Mouse (Mus musculus): ENCODE measurements at regions not wholly inside any gene's neighbourhood (a gene's known extent, or its start where the extent isn't known, plus 50 kb on each side); places are given as distances from the start of the nearest gene placed in this dataset.

DNA sequence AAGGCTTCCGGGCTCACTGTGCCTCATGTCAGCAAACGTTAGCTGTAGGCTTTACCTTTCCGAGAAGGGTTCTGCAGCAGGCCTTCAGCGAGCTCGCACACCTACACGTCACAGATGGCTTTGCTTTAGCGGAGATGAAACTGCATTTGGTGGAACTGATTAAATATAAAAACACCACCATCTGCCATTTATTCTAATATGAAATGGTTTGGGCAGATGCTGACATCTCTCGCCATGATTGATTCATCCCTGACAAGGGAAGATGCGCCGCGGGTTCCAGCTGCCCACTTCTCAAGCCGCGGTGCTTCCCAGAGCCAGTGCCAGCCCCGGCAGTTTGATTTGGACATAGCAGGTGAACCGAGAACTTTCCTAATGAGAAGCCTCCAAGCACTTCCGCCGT is 247.4 kb upstream of the Id2 start:
- TF ChIP-seq POLR2A (IDR thresholded peaks at IDR 0.05; ENCODE audit: borderline replicate concordance, insufficient read depth, low read length) (no peak), CTCF (IDR thresholded peaks at IDR 0.05; ENCODE audit: borderline replicate concordance, insufficient read depth, low read depth, low read length) (no peak)
- no peak overlapping the region for H3K27ac ChIP-seq (ENCODE audit: insufficient read depth, low read length)
- H3K4me3 ChIP-seq (replicated peaks; ENCODE audit: insufficient read depth, low read depth, low read length) = no peak overlapping the region
- no peaks in the 10 kb centered on the region for H3K27me3 ChIP-seq (ENCODE audit: control insufficient read depth, insufficient read depth, low read length)
- 45% methylated on average over 17 of the region's 17 CpGs for WGBS
- no peak for DNase-seq
- H3K4me1 ChIP-seq (ENCODE audit: control insufficient read depth, insufficient read depth, low read length) = no peaks in the 10 kb centered on the region

DNA sequence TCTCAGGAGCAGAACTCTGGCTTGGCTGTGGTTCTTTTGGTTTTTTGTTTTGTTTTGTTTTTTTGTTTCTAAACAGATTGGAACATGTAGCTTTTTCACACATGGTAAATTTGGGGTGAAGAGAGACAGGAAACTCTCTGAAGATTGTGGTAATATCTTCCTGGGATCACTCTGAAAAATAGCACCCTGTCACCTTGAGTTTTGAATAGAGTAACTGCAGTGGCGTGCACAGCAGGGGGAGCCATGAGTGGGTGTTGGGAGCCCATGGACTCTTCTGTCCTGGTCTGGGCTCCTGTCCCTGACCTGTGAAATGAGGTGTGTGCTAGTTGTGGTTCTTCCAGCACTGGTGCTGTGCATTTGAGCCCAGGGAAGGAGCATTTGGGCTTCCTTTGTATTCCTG is 241.8 kb upstream of the Id2 start:
- Histone ChIP-seq H3K4me1 (ENCODE audit: control insufficient read depth, insufficient read depth, low read length) (no peaks in the 10 kb centered on the region), H3K27ac (ENCODE audit: insufficient read depth, low read length) (no peak overlapping the region), H3K4me3 (replicated peaks; ENCODE audit: insufficient read depth, low read depth, low read length) (no peak overlapping the region), H3K27me3 (ENCODE audit: control insufficient read depth, insufficient read depth, low read length) (no peaks in the 10 kb centered on the region)
- 88% methylated on average over 1 of the region's 1 CpGs for WGBS
- no peak for DNase-seq
- TF ChIP-seq POLR2A (IDR thresholded peaks at IDR 0.05; ENCODE audit: borderline replicate concordance, insufficient read depth, low read length) (no peak), CTCF (IDR thresholded peaks at IDR 0.05; ENCODE audit: borderline replicate concordance, insufficient read depth, low read depth, low read length) (no peak)

DNA sequence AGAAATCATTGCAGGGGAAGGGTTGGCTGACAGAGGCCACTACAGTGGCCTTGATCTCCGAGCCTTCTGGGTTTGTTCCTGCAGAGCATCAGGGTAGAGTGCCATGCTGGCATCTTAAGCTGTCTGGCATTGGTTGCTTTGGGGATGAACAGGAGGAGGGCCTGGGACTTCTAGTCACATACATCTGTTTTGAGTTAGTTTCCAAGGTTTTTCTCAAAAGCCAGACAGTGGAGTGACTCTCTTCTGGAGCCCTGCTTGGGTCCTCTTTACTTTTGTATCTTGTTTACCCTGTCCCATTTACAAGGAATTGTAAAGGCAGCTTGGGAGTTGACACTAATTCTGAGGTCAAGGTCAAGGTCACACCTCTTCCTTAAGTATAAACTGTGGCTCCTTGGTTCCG is 239.0 kb upstream of the Id2 start:
- TF ChIP-seq CTCF (IDR thresholded peaks at IDR 0.05; ENCODE audit: borderline replicate concordance, insufficient read depth, low read depth, low read length) = no peak
- no peak for TF ChIP-seq POLR2A (IDR thresholded peaks at IDR 0.05; ENCODE audit: borderline replicate concordance, insufficient read depth, low read length)
- Histone ChIP-seq H3K4me1 (ENCODE audit: control insufficient read depth, insufficient read depth, low read length) (no peaks in the 10 kb centered on the region), H3K4me3 (replicated peaks; ENCODE audit: insufficient read depth, low read depth, low read length) (no peak overlapping the region), H3K27me3 (ENCODE audit: control insufficient read depth, insufficient read depth, low read length) (no peaks in the 10 kb centered on the region), H3K27ac (ENCODE audit: insufficient read depth, low read length) (no peak overlapping the region)
- DNase-seq = no peak
- WGBS = 57% methylated on average over 2 of the region's 2 CpGs

DNA sequence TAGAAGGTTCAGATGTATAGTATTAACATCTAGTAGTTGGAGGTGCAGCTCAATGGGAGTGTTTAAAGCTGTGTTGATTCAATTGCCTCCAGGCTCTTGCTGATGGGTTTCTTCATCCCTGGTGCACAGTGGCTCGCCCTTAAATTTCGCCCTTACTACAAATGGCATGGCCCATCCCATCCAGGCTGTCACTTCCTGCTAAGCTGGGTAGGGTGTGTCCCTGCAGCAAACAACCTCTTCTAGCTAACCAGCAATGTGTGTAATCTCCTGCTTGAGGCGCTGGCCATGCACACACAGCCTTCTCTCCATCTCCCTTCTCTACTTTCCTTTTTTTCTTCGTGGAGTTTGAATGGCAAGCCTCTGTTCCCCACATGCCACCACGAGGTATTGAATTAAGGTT is 238.1 kb upstream of the Id2 start:
- no peaks in the 10 kb centered on the region for H3K27me3 ChIP-seq (ENCODE audit: control insufficient read depth, insufficient read depth, low read length)
- DNase-seq = no peak
- TF ChIP-seq POLR2A (IDR thresholded peaks at IDR 0.05; ENCODE audit: borderline replicate concordance, insufficient read depth, low read length) (no peak), CTCF (IDR thresholded peaks at IDR 0.05; ENCODE audit: borderline replicate concordance, insufficient read depth, low read depth, low read length) (no peak)
- no peak overlapping the region for H3K4me3 ChIP-seq (replicated peaks; ENCODE audit: insufficient read depth, low read depth, low read length)
- 89% methylated on average over 5 of the region's 5 CpGs for WGBS
- no peak overlapping the region for H3K27ac ChIP-seq (ENCODE audit: insufficient read depth, low read length)
- H3K4me1 ChIP-seq (ENCODE audit: control insufficient read depth, insufficient read depth, low read length) = no peaks in the 10 kb centered on the region

DNA sequence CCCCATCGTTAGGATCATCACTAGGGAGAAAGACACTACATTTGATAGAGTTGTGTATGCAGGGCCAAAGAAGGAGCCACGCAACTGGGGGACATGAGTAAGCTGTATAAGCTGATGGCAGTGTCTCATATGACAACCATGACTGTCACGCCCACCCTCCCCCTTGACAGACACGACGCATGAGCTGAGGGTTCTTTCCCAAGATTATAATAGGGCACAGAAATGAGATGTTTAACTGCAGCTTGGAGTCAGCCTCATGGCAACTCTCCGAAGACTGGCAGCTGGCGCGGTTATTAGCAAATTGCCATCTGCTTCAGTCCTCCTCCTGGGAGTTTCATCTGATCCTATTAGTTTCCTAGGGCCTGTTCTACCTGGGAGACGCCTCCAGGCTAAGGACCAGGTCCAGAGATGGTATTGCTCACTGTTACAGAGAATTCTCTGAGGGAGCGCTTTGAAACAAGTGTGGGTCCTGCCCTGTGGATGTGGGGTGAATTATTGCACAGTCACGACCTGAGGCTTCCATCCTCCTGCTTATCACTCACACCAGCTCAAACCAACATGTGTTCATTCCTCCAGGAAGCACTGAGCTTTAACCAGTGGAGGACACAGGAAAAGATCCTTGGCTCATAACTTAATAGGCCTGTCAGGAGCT is 235.6 kb upstream of the Id2 start:
- no peaks in the 10 kb centered on the region for H3K27me3 ChIP-seq (ENCODE audit: control insufficient read depth, insufficient read depth, low read length)
- TF ChIP-seq CTCF (IDR thresholded peaks at IDR 0.05; ENCODE audit: borderline replicate concordance, insufficient read depth, low read depth, low read length) (no peak), POLR2A (IDR thresholded peaks at IDR 0.05; ENCODE audit: borderline replicate concordance, insufficient read depth, low read length) (no peak)
- no peak overlapping the region for H3K4me3 ChIP-seq (replicated peaks; ENCODE audit: insufficient read depth, low read depth, low read length)
- no peak for DNase-seq
- 47% methylated on average over 11 of the region's 11 CpGs for WGBS
- no peak overlapping the region for H3K27ac ChIP-seq (ENCODE audit: insufficient read depth, low read length)
- H3K4me1 ChIP-seq (ENCODE audit: control insufficient read depth, insufficient read depth, low read length) = no peaks in the 10 kb centered on the region

DNA sequence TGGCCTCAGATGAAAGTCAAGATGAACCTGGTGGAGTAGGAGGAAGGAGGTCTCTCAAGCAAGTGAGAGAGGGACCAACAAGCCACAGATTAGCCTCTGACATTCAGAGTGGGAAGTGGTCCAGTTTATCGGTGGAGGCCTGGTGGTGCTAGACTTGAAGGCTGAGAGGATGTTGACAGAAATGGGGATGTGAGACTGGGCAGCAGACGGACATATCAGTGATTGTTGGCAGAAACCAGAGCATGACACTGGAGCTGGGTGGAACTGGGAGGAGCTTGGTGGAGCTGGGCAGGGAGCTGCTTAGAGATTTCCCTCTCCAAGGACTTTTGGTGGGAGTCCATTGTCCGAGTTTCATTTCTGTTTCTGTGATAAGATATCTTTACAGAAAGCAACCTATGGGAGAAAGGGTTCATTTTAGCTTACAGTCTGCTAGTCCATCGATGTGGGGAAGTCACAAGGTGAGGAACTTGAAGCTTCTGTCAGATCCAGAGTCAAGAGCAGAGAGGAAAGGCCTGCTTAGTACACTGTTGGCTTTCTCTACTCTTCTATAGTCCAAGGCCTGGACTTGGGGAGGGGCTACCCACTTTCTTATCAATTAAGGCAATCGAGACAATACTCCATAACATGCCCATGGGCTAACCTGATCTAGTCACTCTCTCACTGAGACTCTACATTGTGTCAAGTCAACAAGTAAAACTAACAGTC is 233.2 kb upstream of the Id2 start:
- DNase-seq = no peak
- WGBS = 63% methylated on average over 5 of the region's 5 CpGs
- no peaks in the 10 kb centered on the region for H3K27me3 ChIP-seq (ENCODE audit: control insufficient read depth, insufficient read depth, low read length)
- H3K4me1 ChIP-seq (ENCODE audit: control insufficient read depth, insufficient read depth, low read length) = no peaks in the 10 kb centered on the region
- TF ChIP-seq POLR2A (IDR thresholded peaks at IDR 0.05; ENCODE audit: borderline replicate concordance, insufficient read depth, low read length) (no peak), CTCF (IDR thresholded peaks at IDR 0.05; ENCODE audit: borderline replicate concordance, insufficient read depth, low read depth, low read length) (no peak)
- no peak overlapping the region for H3K4me3 ChIP-seq (replicated peaks; ENCODE audit: insufficient read depth, low read depth, low read length)
- no peak overlapping the region for H3K27ac ChIP-seq (ENCODE audit: insufficient read depth, low read length)

DNA sequence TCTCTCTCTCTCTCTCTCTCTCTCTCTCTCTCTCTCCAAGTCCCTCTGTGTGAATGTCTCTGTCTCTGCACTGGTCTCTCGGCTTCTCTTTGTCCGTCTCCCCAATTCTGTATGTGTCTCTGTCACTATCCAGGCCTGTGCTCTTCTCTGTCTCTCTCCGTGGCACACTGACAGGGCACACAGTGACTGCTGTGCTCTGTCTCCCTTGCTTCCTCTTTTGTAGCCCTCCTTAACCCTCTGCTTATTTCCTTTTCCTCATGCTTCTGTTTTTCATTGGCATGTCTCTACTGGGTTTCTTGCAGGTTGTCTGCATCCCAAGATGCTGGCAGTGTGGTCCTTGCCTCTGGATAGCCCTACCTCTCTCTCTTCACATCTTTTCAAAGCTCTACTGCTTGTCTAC is 229.0 kb upstream of the Id2 start:
- H3K27me3 ChIP-seq (ENCODE audit: control insufficient read depth, insufficient read depth, low read length) = no peaks in the 10 kb centered on the region
- no peak for DNase-seq
- no peak overlapping the region for H3K4me3 ChIP-seq (replicated peaks; ENCODE audit: insufficient read depth, low read depth, low read length)
- TF ChIP-seq CTCF (IDR thresholded peaks at IDR 0.05; ENCODE audit: borderline replicate concordance, insufficient read depth, low read depth, low read length) = no peak
- TF ChIP-seq POLR2A (IDR thresholded peaks at IDR 0.05; ENCODE audit: borderline replicate concordance, insufficient read depth, low read length) = no peak
- H3K4me1 ChIP-seq (ENCODE audit: control insufficient read depth, insufficient read depth, low read length) = no peaks in the 10 kb centered on the region
- H3K27ac ChIP-seq (ENCODE audit: insufficient read depth, low read length) = no peak overlapping the region
- WGBS = 85% methylated on average over 3 of the region's 3 CpGs

DNA sequence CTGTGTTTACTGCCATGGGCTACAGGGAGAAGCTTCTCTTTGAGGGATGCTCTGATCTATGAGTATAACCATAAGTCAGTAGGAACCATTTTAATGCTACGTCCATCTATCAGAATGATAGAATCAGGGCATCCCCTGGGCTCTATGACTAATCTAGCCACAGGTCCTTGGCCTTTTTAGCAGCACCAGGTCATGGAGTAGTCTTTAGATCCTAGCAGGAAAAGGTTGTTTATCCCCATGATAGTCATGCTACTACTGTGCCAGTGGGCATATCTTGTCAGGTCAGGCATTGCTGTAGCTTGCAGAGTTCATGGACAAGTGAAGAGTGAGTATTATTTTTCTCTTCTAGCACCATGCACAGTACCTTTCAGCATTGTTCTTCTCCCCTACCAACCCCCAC is 226.2 kb upstream of the Id2 start:
- H3K4me1 ChIP-seq (ENCODE audit: control insufficient read depth, insufficient read depth, low read length) = no peaks in the 10 kb centered on the region
- no peaks in the 10 kb centered on the region for H3K27me3 ChIP-seq (ENCODE audit: control insufficient read depth, insufficient read depth, low read length)
- 95% methylated on average over 1 of the region's 1 CpGs for WGBS
- no peak for DNase-seq
- TF ChIP-seq CTCF (IDR thresholded peaks at IDR 0.05; ENCODE audit: borderline replicate concordance, insufficient read depth, low read depth, low read length) = no peak
- no peak for TF ChIP-seq POLR2A (IDR thresholded peaks at IDR 0.05; ENCODE audit: borderline replicate concordance, insufficient read depth, low read length)
- no peak overlapping the region for H3K27ac ChIP-seq (ENCODE audit: insufficient read depth, low read length)
- no peak overlapping the region for H3K4me3 ChIP-seq (replicated peaks; ENCODE audit: insufficient read depth, low read depth, low read length)
